Mouse (Mus musculus): Measurements from ENCODE around the gene Plpp3. TPM values are rescaled to one million over a fixed set of nuclear protein-coding genes. Genes with fewer than 3 reads are reported as not detected.

Gene Plpp3
- polyA plus RNA-seq, 1 experiment: 7.0 TPM

DNA sequence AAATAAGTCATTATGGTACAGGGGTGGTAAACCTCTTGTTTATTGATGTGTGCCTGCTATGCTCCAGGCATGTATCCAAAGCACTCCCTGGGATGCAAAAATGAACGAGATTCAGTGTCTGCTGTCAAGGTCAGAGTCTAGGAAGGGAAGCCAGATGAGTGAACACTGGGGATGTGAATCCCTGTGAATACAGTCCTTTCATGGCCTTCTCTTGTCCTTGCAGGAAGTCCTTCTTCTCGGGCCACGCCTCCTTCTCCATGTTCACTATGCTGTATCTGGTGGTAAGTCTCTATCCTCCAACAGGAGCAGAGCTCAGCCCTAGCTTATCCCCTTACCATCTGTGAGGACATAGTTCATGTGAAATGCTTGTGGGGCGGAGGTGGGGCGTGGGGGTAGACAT lies 51.8 kb downstream of the Plpp3 start:
- Histone ChIP-seq H3K79me3 (ENCODE audit: low read depth) (no peaks in the 10 kb centered on the region), H3ac (ENCODE audit: control insufficient read depth, insufficient read length, low read depth) (no peak overlapping the region), H3K4me3 (ENCODE audit: insufficient read depth, poor library complexity, severe bottlenecking) (no peak overlapping the region), H3K79me2 (ENCODE audit: control insufficient read depth, insufficient read depth) (no peaks in the 10 kb centered on the region), H3K36me3 (ENCODE audit: control insufficient read depth, insufficient read depth) (peaks cover 19% of the 10 kb centered on the region), H3K27me3 (ENCODE audit: control insufficient read depth, insufficient read depth, insufficient read length) (no peaks in the 10 kb centered on the region)
- TF ChIP-seq MYOG (IDR thresholded peaks at IDR 0.05; ENCODE audit: control insufficient read depth, extremely low read depth, insufficient read length) (no peak), MAX (IDR thresholded peaks at IDR 0.05) (no peak), CEBPB (IDR thresholded peaks at IDR 0.05; ENCODE audit: low read depth) (no peak), CTCF (IDR thresholded peaks at IDR 0.05; ENCODE audit: control insufficient read depth, insufficient read depth, insufficient read length) (no peak), MYOD1 (IDR thresholded peaks at IDR 0.05; ENCODE audit: control insufficient read depth, insufficient read length, low read depth) (no peak), FOSL1 (IDR thresholded peaks at IDR 0.05; ENCODE audit: insufficient read depth, low read length, poor library complexity, severe bottlenecking) (no peak), USF1 (IDR thresholded peaks at IDR 0.05; ENCODE audit: low read depth) (no peak)

DNA sequence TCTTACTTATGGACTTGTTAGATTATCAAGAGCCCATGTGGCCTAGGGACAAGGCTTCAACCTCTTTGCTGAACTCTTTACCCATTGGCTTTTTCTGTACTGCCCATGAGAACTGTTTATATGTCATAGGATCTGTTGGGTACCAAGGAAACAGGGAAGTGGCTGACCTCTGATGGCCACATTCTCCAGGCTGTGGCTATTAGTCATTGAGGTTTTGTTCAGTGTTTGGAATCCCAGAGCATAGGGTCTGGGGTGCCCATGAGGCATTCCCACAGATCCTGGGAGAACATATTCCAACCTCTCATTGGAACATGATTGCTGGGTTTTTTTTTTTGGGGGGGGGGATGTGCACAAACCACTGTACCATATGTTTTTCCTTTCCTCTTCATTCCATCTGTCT lies 56.2 kb downstream of the Plpp3 start:
- peaks cover 19% of the 10 kb centered on the region for H3K36me3 ChIP-seq (ENCODE audit: control insufficient read depth, insufficient read depth)
- H3K79me3 ChIP-seq (ENCODE audit: low read depth): no peaks in the 10 kb centered on the region
- TF ChIP-seq USF1 (IDR thresholded peaks at IDR 0.05; ENCODE audit: low read depth): no peak
- no peak for TF ChIP-seq MYOG (IDR thresholded peaks at IDR 0.05; ENCODE audit: control insufficient read depth, extremely low read depth, insufficient read length)
- no peak for TF ChIP-seq CEBPB (IDR thresholded peaks at IDR 0.05; ENCODE audit: low read depth)
- no peak for TF ChIP-seq FOSL1 (IDR thresholded peaks at IDR 0.05; ENCODE audit: insufficient read depth, low read length, poor library complexity, severe bottlenecking)
- no peak for TF ChIP-seq MYOD1 (IDR thresholded peaks at IDR 0.05; ENCODE audit: control insufficient read depth, insufficient read length, low read depth)
- no peak for TF ChIP-seq MAX (IDR thresholded peaks at IDR 0.05)
- TF ChIP-seq CTCF (IDR thresholded peaks at IDR 0.05; ENCODE audit: control insufficient read depth, insufficient read depth, insufficient read length): no peak
- no peaks in the 10 kb centered on the region for H3K27me3 ChIP-seq (ENCODE audit: control insufficient read depth, insufficient read depth, insufficient read length)
- H3K79me2 ChIP-seq (ENCODE audit: control insufficient read depth, insufficient read depth): no peaks in the 10 kb centered on the region
- H3ac ChIP-seq (ENCODE audit: control insufficient read depth, insufficient read length, low read depth): no peak overlapping the region
- H3K4me3 ChIP-seq (ENCODE audit: insufficient read depth, poor library complexity, severe bottlenecking): no peak overlapping the region

DNA sequence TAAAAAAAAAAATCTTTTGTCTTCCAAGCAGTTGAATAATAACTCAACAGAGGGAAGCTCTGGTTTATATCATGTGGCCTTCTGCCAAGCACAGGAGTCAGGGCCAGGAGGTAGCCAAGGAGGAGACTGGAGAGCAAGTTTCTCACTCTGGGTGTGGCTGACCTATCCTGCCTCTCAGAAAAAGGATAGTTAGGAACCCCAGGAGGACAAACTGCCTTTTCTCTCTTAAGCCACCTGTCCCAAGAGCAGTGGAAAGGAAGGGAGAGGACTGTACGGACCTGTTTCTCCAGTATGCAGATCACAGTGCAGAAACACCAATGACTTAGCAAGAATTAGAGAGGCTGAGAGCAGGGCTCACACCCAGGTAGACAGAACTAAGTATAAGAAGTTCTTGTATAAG lies 57.3 kb downstream of the Plpp3 start:
- peaks cover 22% of the 10 kb centered on the region for H3K36me3 ChIP-seq (ENCODE audit: control insufficient read depth, insufficient read depth)
- TF ChIP-seq MYOD1 (IDR thresholded peaks at IDR 0.05; ENCODE audit: control insufficient read depth, insufficient read length, low read depth) (no peak), CEBPB (IDR thresholded peaks at IDR 0.05; ENCODE audit: low read depth) (no peak), MYOG (IDR thresholded peaks at IDR 0.05; ENCODE audit: control insufficient read depth, extremely low read depth, insufficient read length) (no peak), MAX (IDR thresholded peaks at IDR 0.05) (no peak), CTCF (IDR thresholded peaks at IDR 0.05; ENCODE audit: control insufficient read depth, insufficient read depth, insufficient read length) (no peak), FOSL1 (IDR thresholded peaks at IDR 0.05; ENCODE audit: insufficient read depth, low read length, poor library complexity, severe bottlenecking) (no peak), USF1 (IDR thresholded peaks at IDR 0.05; ENCODE audit: low read depth) (no peak)

DNA sequence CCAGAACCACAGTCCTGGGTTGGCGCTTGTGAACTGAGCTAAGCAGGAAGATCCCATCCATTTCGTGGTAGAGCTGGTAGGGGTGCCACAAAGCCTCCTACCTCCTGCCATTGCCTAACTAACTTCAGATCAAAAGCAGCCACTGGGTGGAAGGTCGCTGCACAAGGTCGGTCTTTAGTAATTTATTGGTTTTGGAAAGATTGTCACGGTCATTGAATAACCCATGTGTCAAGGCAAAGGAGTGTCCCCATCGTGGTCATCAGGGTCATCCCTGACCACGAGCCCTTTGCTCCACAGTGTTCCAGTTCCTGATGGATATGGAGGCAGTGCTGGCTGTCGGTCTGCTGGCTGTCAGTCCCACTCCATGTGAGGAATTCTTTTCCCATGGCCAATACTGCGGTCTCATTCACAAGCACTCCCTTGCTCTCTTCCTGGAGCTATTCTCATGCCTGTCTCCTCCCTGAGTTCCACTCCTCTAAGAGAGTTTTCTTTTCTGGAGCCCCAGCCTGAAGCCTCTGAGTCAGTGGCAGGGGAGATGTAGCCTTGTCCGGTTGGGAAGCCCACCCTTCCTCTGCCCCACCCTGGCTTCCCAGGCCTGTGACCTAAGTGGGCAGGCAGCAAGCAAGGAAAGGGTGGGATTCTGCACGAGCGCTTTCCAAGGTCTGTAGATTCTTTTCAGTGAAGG lies 58.7 kb downstream of the Plpp3 start:
- Histone ChIP-seq H3K27me3 (ENCODE audit: control insufficient read depth, insufficient read depth, insufficient read length) (no peaks in the 10 kb centered on the region), H3K79me3 (ENCODE audit: low read depth) (no peaks in the 10 kb centered on the region), H3ac (ENCODE audit: control insufficient read depth, insufficient read length, low read depth) (no peak overlapping the region), H3K36me3 (ENCODE audit: control insufficient read depth, insufficient read depth) (peaks cover 23% of the 10 kb centered on the region), H3K79me2 (ENCODE audit: control insufficient read depth, insufficient read depth) (no peaks in the 10 kb centered on the region), H3K4me3 (ENCODE audit: insufficient read depth, poor library complexity, severe bottlenecking) (no peak overlapping the region)
- TF ChIP-seq FOSL1 (IDR thresholded peaks at IDR 0.05; ENCODE audit: insufficient read depth, low read length, poor library complexity, severe bottlenecking): no peak
- TF ChIP-seq MAX (IDR thresholded peaks at IDR 0.05): no peak
- no peak for TF ChIP-seq MYOD1 (IDR thresholded peaks at IDR 0.05; ENCODE audit: control insufficient read depth, insufficient read length, low read depth)
- TF ChIP-seq USF1 (IDR thresholded peaks at IDR 0.05; ENCODE audit: low read depth): no peak
- TF ChIP-seq CTCF (IDR thresholded peaks at IDR 0.05; ENCODE audit: control insufficient read depth, insufficient read depth, insufficient read length): no peak
- no peak for TF ChIP-seq MYOG (IDR thresholded peaks at IDR 0.05; ENCODE audit: control insufficient read depth, extremely low read depth, insufficient read length)
- no peak for TF ChIP-seq CEBPB (IDR thresholded peaks at IDR 0.05; ENCODE audit: low read depth)

More for the DNA sequence above, 57.3 kb downstream of the Plpp3 start:
- Histone ChIP-seq H3ac (ENCODE audit: control insufficient read depth, insufficient read length, low read depth) (no peak overlapping the region), H3K79me2 (ENCODE audit: control insufficient read depth, insufficient read depth) (no peaks in the 10 kb centered on the region), H3K27me3 (ENCODE audit: control insufficient read depth, insufficient read depth, insufficient read length) (no peaks in the 10 kb centered on the region), H3K4me3 (ENCODE audit: insufficient read depth, poor library complexity, severe bottlenecking) (no peak overlapping the region), H3K79me3 (ENCODE audit: low read depth) (no peaks in the 10 kb centered on the region)

DNA sequence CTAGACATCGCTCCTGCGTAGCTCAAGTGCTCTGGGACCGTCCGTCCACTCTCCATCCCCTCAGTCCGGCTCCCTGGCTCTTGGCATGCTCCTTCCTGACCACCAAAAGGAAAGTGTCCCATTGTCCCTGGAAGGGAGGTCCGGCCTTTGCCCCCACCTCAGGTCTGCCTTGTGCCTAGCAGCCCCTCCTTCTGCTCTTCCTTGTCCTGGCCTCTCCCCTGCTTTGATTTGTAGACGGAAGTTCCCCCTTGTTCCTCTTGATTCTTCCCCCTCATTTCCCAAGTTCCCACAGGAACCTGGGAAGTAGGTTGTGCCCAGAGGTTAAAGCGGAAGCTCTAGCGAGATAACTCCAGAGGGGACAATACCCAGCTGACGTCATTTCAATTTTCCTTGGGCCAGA lies 61.1 kb downstream of the Plpp3 start:
- Histone ChIP-seq H3K79me2 (ENCODE audit: control insufficient read depth, insufficient read depth) (no peaks in the 10 kb centered on the region), H3ac (ENCODE audit: control insufficient read depth, insufficient read length, low read depth) (no peak overlapping the region), H3K36me3 (ENCODE audit: control insufficient read depth, insufficient read depth) (peaks cover 15% of the 10 kb centered on the region), H3K4me3 (ENCODE audit: insufficient read depth, poor library complexity, severe bottlenecking) (no peak overlapping the region), H3K27me3 (ENCODE audit: control insufficient read depth, insufficient read depth, insufficient read length) (no peaks in the 10 kb centered on the region), H3K79me3 (ENCODE audit: low read depth) (no peaks in the 10 kb centered on the region)
- TF ChIP-seq FOSL1 (IDR thresholded peaks at IDR 0.05; ENCODE audit: insufficient read depth, low read length, poor library complexity, severe bottlenecking) (no peak), USF1 (IDR thresholded peaks at IDR 0.05; ENCODE audit: low read depth) (no peak), CTCF (IDR thresholded peaks at IDR 0.05; ENCODE audit: control insufficient read depth, insufficient read depth, insufficient read length) (no peak), MAX (IDR thresholded peaks at IDR 0.05) (no peak)

DNA sequence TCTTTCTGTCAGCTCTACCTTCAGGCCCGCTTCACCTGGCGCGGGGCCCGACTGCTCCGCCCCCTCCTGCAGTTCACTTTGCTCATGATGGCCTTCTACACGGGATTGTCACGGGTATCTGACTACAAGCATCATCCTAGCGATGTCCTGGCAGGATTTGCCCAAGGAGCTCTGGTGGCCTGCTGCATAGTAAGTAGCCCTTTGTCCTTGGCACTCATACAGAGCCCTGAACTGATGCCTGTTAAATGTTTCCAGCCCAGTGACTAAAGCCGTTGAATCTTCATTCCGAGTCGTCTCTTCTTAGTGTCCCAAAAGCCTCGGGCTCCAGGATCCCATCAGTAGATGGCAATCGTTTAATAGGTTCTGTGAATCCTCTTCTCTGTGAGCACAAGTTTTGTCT lies 62.2 kb downstream of the Plpp3 start:
- H3K36me3 ChIP-seq (ENCODE audit: control insufficient read depth, insufficient read depth): peaks cover 15% of the 10 kb centered on the region
- no peak overlapping the region for H3ac ChIP-seq (ENCODE audit: control insufficient read depth, insufficient read length, low read depth)
- TF ChIP-seq MYOG (IDR thresholded peaks at IDR 0.05; ENCODE audit: control insufficient read depth, extremely low read depth, insufficient read length) (no peak), FOSL1 (IDR thresholded peaks at IDR 0.05; ENCODE audit: insufficient read depth, low read length, poor library complexity, severe bottlenecking) (no peak), MAX (IDR thresholded peaks at IDR 0.05) (no peak), CTCF (IDR thresholded peaks at IDR 0.05; ENCODE audit: control insufficient read depth, insufficient read depth, insufficient read length) (no peak), MYOD1 (IDR thresholded peaks at IDR 0.05; ENCODE audit: control insufficient read depth, insufficient read length, low read depth) (no peak), CEBPB (IDR thresholded peaks at IDR 0.05; ENCODE audit: low read depth) (no peak), USF1 (IDR thresholded peaks at IDR 0.05; ENCODE audit: low read depth) (no peak)
- H3K79me3 ChIP-seq (ENCODE audit: low read depth): no peaks in the 10 kb centered on the region
- H3K4me3 ChIP-seq (ENCODE audit: insufficient read depth, poor library complexity, severe bottlenecking): no peak overlapping the region
- no peaks in the 10 kb centered on the region for H3K79me2 ChIP-seq (ENCODE audit: control insufficient read depth, insufficient read depth)
- H3K27me3 ChIP-seq (ENCODE audit: control insufficient read depth, insufficient read depth, insufficient read length): no peaks in the 10 kb centered on the region

Measured in C2C12 (cell line).